Mouse (Mus musculus) bone marrow macrophage, adult 2 months (primary cell): ENCODE measurements around the gene Ptpre.

Source experiments
- CTCF ChIP-seq: IDR thresholded peaks from 2 replicates; pipeline ENCODE4 v1.5.1; 2012; ENCODE audit warnings: low read depth, mild to moderate bottlenecking, low read length, moderate library complexity
- POLR2A ChIP-seq: IDR thresholded peaks from 2 replicates; pipeline ENCODE4 v1.6.1; 2012; ENCODE audit warnings: mild to moderate bottlenecking, low read depth, low read length, borderline replicate concordance

GRCm38 (mm10) chr7:135612801-135613200, 75.5 kb downstream of the Ptpre start:
- TF ChIP-seq CTCF: no peak
- no peak for TF ChIP-seq POLR2A
